Mouse (Mus musculus) 3T3-L1 (cell line): Measurements from ENCODE around the gene Ppp1cc.
"Not testable (repeated sequence)": the region's sequence is repeated elsewhere in the genome, so short reads cannot be mapped to it uniquely, and the experiment has no call there.

Experiments
- DNase-seq: peaks from one replicate; pipeline ENCODE4 v3.0.0-alpha.2; 2015; ENCODE audit warnings: low read depth, low spot score

Ppp1cc gene

GRCm38 (mm10) chr5:122136508-122137408 lies 21.3 kb upstream of the Ppp1cc start:
- DNase-seq, result peak; percentile 20

GRCm38 (mm10) chr5:122138856-122139255 lies 19.2 kb upstream of the Ppp1cc start:
- DNase-seq, result no peak

DNA sequence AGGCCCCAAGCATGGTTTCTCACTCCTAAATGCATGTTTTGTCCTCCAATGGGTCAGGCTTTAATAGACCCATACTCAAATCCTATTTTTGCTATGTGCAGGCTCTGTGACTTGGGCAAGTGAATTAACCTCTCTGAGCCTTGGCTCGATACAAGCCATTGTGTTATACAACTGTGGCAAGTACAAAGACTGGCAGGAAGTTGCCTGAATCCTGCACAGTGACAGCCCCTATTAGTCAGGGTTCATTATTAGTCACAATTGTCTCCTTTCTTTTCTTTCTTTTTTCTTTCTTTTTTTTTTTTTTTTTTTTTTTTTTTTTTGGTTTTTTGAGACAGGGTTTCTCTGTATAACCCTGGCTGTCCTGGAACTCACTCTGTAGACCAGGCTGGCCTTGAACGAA lies 18.3 kb upstream of the Ppp1cc start:
- DNase-seq, result not testable (repeated sequence)

- DNase-seq, result no peak
Measured at GRCm38 (mm10) chr5:122140723-122141122, 17.4 kb upstream of the Ppp1cc start, which contains the start of gene Ccdc63. Gene Ccdc63 (minus strand): TSS chr5:122140823.

GRCm38 (mm10) chr5:122142230-122142992 lies 15.7 kb upstream of the Ppp1cc start:
- peak; percentile 76 for DNase-seq

DNA sequence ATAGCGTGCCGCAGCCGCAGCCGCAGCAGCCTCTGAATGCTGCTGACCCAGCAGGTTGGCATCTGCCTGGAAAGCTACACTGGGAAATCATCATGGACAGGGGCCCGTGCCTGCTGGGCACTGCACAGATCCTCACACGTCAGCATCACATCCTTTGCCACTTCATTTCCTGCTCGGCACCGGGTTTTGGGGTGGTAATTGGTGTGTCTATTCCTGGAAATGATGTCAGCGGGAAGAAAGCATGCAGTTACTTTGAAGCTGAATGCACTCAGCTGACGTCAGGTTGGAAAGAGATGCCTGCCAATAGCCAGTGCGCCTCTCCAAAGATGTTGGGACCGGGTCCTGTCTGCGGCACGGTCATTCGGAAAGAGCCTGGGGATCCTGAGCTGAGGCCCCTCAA lies 14.5 kb upstream of the Ppp1cc start:
- no peak for DNase-seq

DNA sequence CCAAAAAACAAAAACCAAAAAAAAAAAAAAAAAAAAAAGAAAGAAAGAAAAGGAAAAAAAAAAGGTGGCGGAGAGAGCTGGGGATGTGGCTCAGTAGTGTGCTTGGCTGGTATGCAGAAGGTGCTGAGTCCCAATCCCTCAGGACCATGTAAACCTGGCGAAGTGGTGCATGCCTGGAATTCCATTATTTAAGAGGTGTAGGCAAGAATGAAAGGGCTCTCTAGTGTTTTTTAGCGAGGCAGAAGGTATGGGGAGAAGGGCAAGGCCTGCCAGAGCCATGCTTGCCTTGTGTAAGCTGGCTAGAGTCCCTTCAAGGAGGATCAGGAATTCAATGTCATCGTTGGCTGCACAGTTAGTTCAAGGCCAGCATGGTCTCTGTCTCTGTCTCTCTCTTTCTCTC lies 13.3 kb upstream of the Ppp1cc start:
- DNase-seq, result no peak

DNA sequence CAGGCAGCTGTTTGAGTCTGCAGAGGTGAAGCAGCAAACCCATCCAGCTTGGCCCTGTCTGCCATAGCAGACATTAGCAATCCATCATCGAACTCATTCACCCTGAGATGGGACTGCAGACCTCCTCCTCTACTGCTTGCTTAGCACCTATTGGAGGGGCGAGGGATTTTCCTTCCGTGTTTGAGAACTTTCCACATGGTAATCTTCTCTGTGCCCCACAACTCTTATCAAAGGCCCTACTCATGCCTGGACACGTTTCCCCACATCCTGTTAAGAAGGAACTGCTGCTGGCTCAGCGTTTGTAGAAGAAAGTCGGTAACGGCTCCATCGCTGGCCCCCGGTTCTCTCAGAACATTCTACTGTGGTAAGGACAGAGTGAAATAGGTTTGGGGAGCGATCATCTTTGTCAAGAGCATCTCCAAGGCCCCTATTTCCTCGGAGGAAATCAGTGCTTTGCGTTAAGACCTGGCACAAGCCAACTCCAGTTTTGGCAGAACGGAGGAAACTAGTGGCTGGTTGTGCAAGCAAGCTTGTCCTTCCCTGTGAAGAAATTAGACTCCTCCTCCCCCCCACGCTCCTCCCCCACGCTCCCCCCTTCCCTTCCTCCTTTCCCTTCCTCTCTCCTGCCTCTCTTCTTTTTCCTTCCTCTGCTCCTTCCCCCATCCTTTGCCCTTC lies 12.6 kb upstream of the Ppp1cc start:
- DNase-seq, result peak; percentile 82

DNA sequence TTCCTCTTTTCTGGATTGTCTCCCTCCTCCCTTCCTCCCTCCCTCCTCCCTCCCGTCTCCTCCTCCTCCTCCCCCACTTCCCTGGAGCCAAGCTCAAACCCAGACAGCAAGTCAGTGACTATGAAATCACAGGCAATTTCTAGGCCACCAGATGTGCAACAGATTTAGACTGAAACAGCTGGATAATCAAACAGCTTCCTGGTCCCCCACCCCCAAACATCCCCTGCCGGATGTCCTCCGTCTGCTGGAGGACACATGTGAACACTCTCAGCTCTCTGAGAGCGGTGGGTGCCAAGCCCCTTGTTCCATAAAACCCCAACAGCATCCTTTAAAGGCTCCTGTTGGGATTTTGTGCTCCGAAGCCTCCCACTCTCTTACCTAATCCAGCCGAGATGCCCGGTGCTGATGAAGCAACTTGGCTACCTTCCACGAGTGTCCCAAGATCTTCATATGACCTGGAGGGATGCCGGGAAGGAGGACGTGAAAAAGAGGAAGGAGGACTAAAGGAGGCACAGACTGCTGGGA lies 12.0 kb upstream of the Ppp1cc start:
- DNase-seq, result peak; percentile 88

- peak; percentile 31 for DNase-seq
Measured at GRCm38 (mm10) chr5:122146609-122147008, 11.5 kb upstream of the Ppp1cc start.

GRCm38 (mm10) chr5:122148107-122148506 lies 10.0 kb upstream of the Ppp1cc start:
- no peak for DNase-seq

DNA sequence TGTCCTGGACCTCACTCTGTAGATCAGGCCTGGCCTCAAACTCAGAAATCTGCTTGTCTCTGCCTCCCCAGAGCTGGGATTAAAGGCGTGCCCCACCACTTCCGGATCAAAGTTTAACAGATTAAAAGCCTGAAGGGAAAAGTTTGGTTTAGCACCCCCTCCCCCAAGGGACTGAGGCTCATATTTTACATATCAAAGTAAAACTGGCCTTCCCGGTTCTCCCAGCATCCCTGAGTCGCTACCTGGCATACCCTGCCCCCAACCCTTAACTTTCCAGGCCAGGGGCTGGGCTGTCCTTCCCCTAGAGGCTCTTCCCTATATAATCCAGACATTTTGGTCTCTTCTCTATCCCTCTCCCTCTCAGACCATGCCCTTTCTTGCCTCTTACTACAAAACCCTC lies 8.8 kb upstream of the Ppp1cc start:
- DNase-seq, result no peak

DNA sequence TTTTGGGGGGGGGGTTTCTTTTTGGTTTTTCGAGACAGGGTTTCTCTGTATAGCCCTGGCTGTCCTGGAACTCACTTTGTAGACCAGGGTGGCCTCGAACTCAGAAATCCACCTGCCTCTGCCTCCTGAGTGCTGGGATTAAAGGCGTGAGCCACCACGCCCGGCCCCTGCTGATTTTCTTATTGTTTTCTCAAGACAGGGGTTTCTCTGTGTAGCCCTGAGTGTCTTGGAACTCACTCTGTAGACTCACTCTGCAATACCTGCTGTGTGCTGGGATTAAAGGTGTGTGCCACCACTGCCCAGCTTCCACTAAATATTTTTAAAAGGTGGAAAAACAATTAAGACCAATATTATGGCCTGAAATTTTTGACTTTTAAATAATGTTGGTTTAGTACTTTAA lies 5.6 kb upstream of the Ppp1cc start:
- not testable (repeated sequence) for DNase-seq

DNA sequence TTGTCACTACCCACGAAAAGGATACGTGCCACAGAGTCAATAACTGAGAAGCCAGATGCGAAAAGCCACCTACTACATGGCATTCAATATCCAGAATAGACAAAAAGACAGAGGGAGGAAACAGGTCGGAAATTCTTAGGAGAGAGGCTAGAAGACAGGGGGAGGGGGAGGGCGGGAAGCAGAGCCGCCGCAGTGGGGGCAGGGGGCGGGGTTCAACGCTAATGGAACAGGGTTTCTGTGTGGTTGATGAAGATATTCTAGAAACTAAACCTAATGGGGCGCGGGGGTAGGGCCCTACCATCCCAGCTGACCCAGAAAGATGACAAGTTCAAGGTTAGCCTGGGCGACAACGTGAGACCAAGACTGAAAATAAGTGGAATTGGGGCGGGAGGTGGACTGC lies 4.1 kb upstream of the Ppp1cc start:
- no peak for DNase-seq

- no peak for DNase-seq
Measured at GRCm38 (mm10) chr5:122154782-122155181, 3.3 kb upstream of the Ppp1cc start.

DNA sequence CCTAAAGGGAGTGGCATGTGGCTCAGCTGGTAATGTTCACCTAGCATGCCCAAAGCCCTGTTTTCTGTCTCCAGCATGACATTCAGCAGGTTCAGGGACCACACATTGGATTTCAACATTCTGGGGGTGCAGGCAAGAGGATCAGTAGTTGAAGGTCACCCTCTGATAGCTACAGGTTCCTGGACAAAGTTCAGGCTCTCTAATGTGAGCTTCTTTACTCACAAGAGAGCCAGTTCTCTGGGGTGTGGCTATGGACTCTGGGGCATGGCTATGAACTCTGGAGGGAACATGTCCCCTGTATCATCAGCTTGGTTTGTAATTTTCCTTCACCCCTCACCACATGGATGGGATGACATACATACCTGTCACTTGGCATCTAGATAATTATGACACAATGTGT lies 2.5 kb upstream of the Ppp1cc start:
- peak; percentile 30 for DNase-seq

GRCm38 (mm10) chr5:122156486-122156885 lies 1.6 kb upstream of the Ppp1cc start:
- peak; percentile 75 for DNase-seq

DNA sequence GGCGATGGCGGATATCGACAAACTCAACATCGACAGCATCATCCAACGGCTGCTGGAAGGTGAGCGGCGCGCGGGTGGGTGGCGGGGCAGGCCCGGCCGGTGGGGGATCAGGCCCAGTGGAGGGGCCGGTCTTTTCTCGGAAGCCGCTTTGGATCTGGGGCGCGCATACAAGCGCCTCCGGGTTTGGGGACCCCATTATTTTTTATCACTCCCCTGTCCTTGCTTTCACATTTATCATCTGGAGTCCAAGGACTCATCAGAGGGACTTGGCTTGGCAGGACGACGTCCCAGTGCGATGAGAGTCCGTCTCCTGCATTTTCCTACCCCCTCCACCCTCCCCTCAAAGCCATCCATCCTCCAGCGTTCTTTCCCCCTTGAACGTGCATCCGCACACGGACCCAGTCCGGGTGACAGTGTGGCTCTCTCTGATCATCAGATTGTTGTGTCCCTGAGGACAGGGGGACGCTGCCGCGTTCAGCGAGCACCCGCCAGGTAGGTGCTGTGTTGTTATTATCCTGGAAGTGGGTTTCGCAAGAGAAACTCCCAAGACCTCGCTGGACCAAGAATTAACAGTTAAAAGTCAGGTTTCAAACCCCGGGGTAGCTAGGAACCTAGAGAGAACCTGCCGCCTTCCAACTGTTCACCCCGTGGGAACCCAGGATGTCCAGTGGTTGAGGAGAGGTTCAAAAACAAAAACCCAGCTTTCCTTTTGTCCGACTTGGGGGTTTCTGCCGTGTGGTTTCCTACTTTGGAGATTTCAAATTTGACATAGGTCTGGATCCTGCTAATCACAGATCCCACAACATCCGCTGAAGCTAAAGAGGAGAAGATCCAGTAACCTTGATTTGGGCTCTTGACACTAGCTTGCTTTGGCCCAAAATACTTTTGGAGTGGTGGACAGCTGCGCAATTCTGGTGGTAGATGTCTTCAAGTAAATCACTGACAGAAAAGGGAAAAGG lies 758 bp downstream of the Ppp1cc start:
- DNase-seq, result peak; percentile 23

GRCm38 (mm10) chr5:122163194-122163593 lies 5.1 kb downstream of the Ppp1cc start:
- DNase-seq, result no peak

DNA sequence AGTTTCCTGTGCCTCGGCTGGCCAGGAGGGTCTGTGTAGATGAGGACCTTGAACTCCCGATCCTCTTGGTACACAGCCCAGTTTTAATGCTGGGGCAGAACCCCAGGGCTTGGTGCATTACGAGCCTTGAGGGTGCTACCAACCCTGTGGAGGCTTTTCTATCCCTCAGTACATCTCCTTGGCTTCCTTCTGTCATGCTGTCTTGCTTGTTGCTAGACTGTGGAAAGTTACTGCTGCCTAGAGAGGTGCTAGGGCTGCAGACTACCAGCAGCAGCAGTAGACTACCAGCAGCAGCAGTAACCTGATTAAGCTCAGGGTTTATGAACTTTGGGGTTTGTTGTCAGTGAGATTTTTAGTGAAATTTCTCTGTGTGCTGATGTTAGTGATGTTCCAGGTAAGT lies 5.9 kb downstream of the Ppp1cc start:
- DNase-seq, result peak; percentile 27
